Mouse (Mus musculus): Measurements from ENCODE around the gene Zfp61. TPM values are rescaled to one million over a fixed set of nuclear protein-coding genes. Genes with fewer than 3 reads are reported as not detected.

Zfp61 gene
- polyA plus RNA-seq, 1 experiment from 2014 or later, result 33.7 TPM

DNA sequence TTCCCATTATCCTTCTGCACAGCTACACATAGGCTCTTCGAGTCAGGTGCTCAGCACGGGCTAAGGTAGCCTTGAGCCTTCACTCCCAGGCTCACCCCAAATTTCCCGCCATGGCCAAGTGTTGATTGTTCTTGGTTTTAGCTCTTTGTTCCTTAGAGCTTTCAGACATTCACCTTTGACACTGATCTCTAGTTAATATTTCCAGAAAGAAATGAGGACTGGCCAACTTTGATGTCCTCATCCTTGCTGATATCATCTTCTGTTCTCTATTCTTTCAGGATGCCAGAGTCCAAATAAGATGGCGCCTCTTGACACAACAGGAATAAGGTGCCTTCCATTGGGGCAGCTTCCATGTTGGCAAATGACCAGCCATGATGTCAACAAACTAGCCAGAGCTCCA is 26.6 kb downstream of the Zfp61 start:
- ATAC-seq (no peak), DNase-seq (ENCODE audit: low spot score) (no peak)
- Histone ChIP-seq H3K27ac (ENCODE audit: low read depth, low read length) (no peak overlapping the region), H3K4me1 (ENCODE audit: control insufficient read depth, insufficient read depth, low read length) (peaks cover 3% of the 10 kb centered on the region; the same call in 1 of the 2 replicates), H3K36me3 (ENCODE audit: control insufficient read depth, insufficient read depth, low read length) (peaks cover 26% of the 10 kb centered on the region), H3K4me3 (ENCODE audit: low read depth, low read length) (no peak overlapping the region), H3K4me2 (ENCODE audit: low read length) (no peak overlapping the region), H3K27me3 (replicated peaks; ENCODE audit: control insufficient read depth, insufficient read depth, low read length) (no peaks in the 10 kb centered on the region), H3K9ac (ENCODE audit: low read length) (no peak overlapping the region), H3K9me3 (replicated peaks; ENCODE audit: control insufficient read depth, low read length) (no peaks in the 10 kb centered on the region)
- 93% methylated on average over 4 of the region's 4 CpGs for WGBS

DNA sequence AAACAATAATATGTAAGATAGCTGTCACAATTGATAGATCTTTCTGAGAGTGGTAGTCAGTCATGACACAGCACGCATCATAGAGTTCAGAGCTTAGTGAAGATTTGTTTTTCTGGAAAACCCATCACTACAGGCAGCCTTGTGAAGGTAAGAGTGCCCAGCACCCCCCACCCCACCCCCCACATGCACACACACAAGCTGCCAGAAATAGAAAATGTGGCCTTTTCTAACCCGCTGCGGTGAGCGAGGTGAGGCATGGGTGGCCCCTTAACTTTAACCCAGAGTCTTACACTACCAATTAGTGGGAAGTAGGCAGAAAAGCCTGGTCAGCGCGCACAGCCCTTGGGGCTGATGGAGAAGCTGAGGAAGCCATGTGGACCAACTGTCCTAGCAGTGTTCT is 29.8 kb downstream of the Zfp61 start:
- peak overlapping the region; percentile 72 for H3K4me2 ChIP-seq (ENCODE audit: low read length)
- no peak overlapping the region for H3K9ac ChIP-seq (ENCODE audit: low read length)
- no peak overlapping the region for H3K4me3 ChIP-seq (ENCODE audit: low read depth, low read length)
- H3K27me3 ChIP-seq (replicated peaks; ENCODE audit: control insufficient read depth, insufficient read depth, low read length), result no peaks in the 10 kb centered on the region
- WGBS, result 91% methylated on average over 6 of the region's 6 CpGs
- no peak for ATAC-seq
- no peak for DNase-seq (ENCODE audit: low spot score)
- no peaks in the 10 kb centered on the region for H3K9me3 ChIP-seq (replicated peaks; ENCODE audit: control insufficient read depth, low read length)
- H3K36me3 ChIP-seq (ENCODE audit: control insufficient read depth, insufficient read depth, low read length), result peaks cover 22% of the 10 kb centered on the region
- H3K4me1 ChIP-seq (ENCODE audit: control insufficient read depth, insufficient read depth, low read length), result peaks cover 3% of the 10 kb centered on the region; the same call in 1 of the 2 replicates
- H3K27ac ChIP-seq (ENCODE audit: low read depth, low read length), result no peak overlapping the region

DNA sequence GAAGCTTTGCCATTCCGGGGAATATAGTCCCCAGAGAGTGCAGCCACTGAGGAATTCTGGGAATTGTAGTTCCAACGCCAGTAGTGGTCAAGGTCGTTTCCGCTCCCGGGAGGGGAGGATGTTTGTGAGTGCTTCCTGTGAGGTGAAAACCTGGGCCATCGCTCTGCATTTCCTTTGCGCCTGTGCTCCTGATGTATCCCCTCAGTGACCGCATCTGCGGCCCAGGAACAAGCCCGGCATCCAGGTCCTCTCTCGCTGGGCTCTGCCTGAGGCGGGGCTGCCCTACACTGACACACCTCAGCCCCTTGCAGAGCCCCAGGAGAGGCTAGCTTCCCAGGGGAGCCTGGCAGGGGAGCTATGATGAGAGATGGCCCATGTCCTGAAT is 30.8 kb downstream of the Zfp61 start, which contains the start of gene Zfp93:
Gene Zfp93, plus strand, starts transcription at position 133 of the 385 bp plus-strand sequence.
- ATAC-seq, result peak; percentile 96
- H3K36me3 ChIP-seq (ENCODE audit: control insufficient read depth, insufficient read depth, low read length), result peaks cover 19% of the 10 kb centered on the region
- H3K4me3 ChIP-seq (ENCODE audit: low read depth, low read length), result peak within 1 kb of the TSS; percentile 60
- H3K9ac ChIP-seq (ENCODE audit: low read length), result peak within 1 kb of the TSS; percentile 80
- WGBS, result under 1% methylated on average over 12 of the region's 12 CpGs
- no peaks in the 10 kb centered on the region for H3K27me3 ChIP-seq (replicated peaks; ENCODE audit: control insufficient read depth, insufficient read depth, low read length)
- DNase-seq (ENCODE audit: low spot score), result peak; percentile 95
- H3K4me2 ChIP-seq (ENCODE audit: low read length), result peak within 1 kb of the TSS; percentile 72
- H3K9me3 ChIP-seq (replicated peaks; ENCODE audit: control insufficient read depth, low read length), result no peaks in the 10 kb centered on the region
- peaks cover 3% of the 10 kb centered on the region; the same call in 1 of the 2 replicates for H3K4me1 ChIP-seq (ENCODE audit: control insufficient read depth, insufficient read depth, low read length)
- H3K27ac ChIP-seq (ENCODE audit: low read depth, low read length), result no peak within 1 kb of the TSS

DNA sequence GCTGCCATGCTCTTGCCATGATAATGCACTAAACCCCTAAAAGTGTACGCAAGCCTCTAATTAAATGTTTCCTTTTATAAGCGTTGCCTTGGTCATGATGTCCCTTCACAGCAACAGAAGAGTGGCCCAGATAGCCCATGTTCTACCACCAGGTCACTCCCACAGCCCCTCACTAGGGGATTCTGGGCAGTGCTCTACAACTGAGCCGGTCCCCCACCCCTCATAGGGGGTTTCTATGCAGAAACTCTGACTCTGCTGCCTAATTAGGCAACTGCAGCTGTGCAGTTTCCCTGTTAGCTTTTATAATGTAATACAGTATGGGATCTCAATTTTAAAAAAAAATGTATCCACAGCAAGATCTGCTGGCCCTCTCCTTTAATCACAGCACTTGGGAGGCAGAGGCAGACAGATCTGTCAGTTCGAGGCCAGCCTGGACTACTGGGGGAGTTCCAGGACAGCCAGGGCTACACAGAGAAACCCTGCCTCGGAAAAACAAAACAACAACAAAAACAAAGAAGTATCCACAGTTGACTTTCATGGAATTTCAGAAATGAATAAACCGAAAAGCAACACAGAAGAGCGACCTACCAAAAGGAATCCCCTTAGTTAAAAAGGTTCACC is 31.3 kb downstream of the Zfp61 start:
- peak; percentile 10 for DNase-seq (ENCODE audit: low spot score)
- H3K36me3 ChIP-seq (ENCODE audit: control insufficient read depth, insufficient read depth, low read length), result peaks cover 14% of the 10 kb centered on the region
- H3K4me3 ChIP-seq (ENCODE audit: low read depth, low read length), result peak overlapping the region; percentile 60
- peak overlapping the region; percentile 72 for H3K4me2 ChIP-seq (ENCODE audit: low read length)
- H3K4me1 ChIP-seq (ENCODE audit: control insufficient read depth, insufficient read depth, low read length), result peaks cover 3% of the 10 kb centered on the region; the same call in 1 of the 2 replicates
- H3K9me3 ChIP-seq (replicated peaks; ENCODE audit: control insufficient read depth, low read length), result no peaks in the 10 kb centered on the region
- ATAC-seq, result peak; percentile 55
- H3K9ac ChIP-seq (ENCODE audit: low read length), result peak overlapping the region; percentile 80
- H3K27ac ChIP-seq (ENCODE audit: low read depth, low read length), result no peak overlapping the region
- 34% methylated on average over 7 of the region's 7 CpGs for WGBS
- H3K27me3 ChIP-seq (replicated peaks; ENCODE audit: control insufficient read depth, insufficient read depth, low read length), result no peaks in the 10 kb centered on the region

DNA sequence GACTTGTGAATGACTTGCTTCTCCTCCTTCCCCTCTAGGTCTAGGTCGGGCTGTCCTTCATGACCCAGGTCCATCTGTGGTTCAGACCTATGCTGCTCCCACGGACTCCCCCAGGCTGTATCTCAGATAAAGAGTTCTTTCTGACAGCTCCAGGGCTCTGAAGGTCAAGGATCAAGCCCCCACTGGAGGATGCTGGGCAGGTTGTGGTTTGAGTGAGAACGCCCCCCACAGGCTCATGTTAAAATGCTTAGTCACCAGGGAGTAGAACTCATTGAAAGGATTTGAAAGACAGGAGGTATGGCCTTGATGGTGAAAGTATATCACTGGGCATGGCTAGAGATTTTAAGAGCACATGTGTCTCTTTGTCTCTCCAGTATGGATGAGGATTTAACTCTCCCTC is 31.8 kb downstream of the Zfp61 start:
- peaks cover 3% of the 10 kb centered on the region; the same call in 1 of the 2 replicates for H3K4me1 ChIP-seq (ENCODE audit: control insufficient read depth, insufficient read depth, low read length)

DNA sequence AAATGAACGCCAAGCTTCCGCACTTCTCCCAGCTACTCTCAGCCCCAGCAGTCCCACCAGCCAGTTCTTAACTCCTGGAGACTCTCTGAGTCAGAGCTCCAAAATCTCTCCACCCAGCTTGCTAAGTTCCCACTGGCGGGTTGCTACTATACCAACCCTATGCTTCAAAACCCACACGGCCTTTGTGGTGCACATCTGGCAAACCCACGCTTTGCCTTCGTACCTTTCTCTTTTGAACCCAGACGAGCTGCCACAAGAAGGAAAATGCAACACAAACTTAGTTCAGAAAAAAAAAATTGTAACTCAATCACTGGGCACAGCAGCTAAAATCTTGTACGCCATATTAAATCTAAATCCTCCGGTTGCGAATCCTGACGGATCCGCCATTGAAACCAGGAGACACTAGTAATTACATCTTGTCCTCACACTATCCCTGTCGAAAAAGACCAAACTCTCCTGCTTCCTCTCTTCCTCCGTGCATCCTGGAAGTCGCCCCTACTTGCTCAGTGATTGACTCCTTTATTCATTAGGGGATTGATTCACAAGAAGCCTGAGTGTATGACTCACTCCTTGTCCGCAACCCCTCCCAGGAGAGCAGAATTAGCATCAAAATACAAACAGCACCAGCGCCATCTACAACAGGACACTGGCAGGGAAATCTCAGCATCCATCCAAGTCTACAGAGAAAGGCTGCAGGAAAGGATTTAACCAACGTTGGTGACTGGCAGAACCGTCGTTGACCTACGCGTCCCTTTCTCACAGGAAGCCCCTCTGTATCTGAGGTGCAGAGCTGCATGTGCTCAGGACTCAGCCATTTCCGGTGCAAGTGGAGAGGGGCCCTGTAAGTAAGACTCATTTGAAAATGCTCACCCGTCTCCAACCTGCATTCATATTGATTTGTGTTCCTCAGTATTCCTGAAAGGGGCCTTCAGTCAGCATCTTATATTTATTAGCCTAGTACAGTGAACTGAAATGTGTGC is 32.6 kb downstream of the Zfp61 start:
- no peak for ATAC-seq
- peaks cover 1% of the 10 kb centered on the region; the same call in 1 of the 2 replicates for H3K36me3 ChIP-seq (ENCODE audit: control insufficient read depth, insufficient read depth, low read length)
- no peak overlapping the region for H3K27ac ChIP-seq (ENCODE audit: low read depth, low read length)
- H3K27me3 ChIP-seq (replicated peaks; ENCODE audit: control insufficient read depth, insufficient read depth, low read length), result no peaks in the 10 kb centered on the region
- H3K4me2 ChIP-seq (ENCODE audit: low read length), result no peak overlapping the region
- H3K4me3 ChIP-seq (ENCODE audit: low read depth, low read length), result no peak overlapping the region
- H3K9me3 ChIP-seq (replicated peaks; ENCODE audit: control insufficient read depth, low read length), result no peaks in the 10 kb centered on the region
- WGBS, result 63% methylated on average over 24 of the region's 24 CpGs
- H3K9ac ChIP-seq (ENCODE audit: low read length), result no peak overlapping the region
- peaks cover 3% of the 10 kb centered on the region; the same call in 1 of the 2 replicates for H3K4me1 ChIP-seq (ENCODE audit: control insufficient read depth, insufficient read depth, low read length)
- peak; percentile 3 for DNase-seq (ENCODE audit: low spot score)

More for the DNA sequence above, 31.8 kb downstream of the Zfp61 start:
- 83% methylated on average over 3 of the region's 3 CpGs for WGBS
- H3K4me3 ChIP-seq (ENCODE audit: low read depth, low read length), result peak overlapping the region; percentile 60; the same call in 1 of the 2 replicates
- DNase-seq (ENCODE audit: low spot score), result no peak
- no peaks in the 10 kb centered on the region for H3K27me3 ChIP-seq (replicated peaks; ENCODE audit: control insufficient read depth, insufficient read depth, low read length)
- H3K4me2 ChIP-seq (ENCODE audit: low read length), result no peak overlapping the region
- no peak overlapping the region for H3K27ac ChIP-seq (ENCODE audit: low read depth, low read length)
- 0 out of 2 replicates have a peak, but pooled peaks have one; percentile 1 for ATAC-seq
- peak overlapping the region; percentile 80; the same call in 1 of the 2 replicates for H3K9ac ChIP-seq (ENCODE audit: low read length)
- peaks cover 9% of the 10 kb centered on the region for H3K36me3 ChIP-seq (ENCODE audit: control insufficient read depth, insufficient read depth, low read length)
- H3K9me3 ChIP-seq (replicated peaks; ENCODE audit: control insufficient read depth, low read length), result no peaks in the 10 kb centered on the region

DNA sequence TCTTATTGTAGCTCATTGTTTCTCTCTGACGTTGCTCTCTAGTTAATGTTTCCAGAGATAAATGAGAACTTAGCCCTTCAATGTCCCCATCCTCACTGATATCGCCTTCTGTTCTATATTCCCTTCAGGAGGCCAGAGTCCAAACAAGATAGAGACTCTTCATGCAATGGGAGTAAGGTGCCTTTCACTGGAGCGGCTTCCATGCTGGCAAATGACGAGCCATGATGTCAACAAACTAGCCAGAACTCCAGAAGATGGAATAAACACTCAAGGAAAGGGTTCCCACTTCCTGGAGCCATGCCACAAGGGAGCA is 41.1 kb downstream of the Zfp61 start:
- no peak overlapping the region for H3K9ac ChIP-seq (ENCODE audit: low read length)
- no peak overlapping the region for H3K4me2 ChIP-seq (ENCODE audit: low read length)
- DNase-seq (ENCODE audit: low spot score) (no peak), ATAC-seq (no peak)
- H3K27me3 ChIP-seq (replicated peaks; ENCODE audit: control insufficient read depth, insufficient read depth, low read length), result no peaks in the 10 kb centered on the region
- H3K9me3 ChIP-seq (replicated peaks; ENCODE audit: control insufficient read depth, low read length), result no peaks in the 10 kb centered on the region
- H3K36me3 ChIP-seq (ENCODE audit: control insufficient read depth, insufficient read depth, low read length), result peaks cover 22% of the 10 kb centered on the region
- no peak overlapping the region for H3K27ac ChIP-seq (ENCODE audit: low read depth, low read length)
- H3K4me3 ChIP-seq (ENCODE audit: low read depth, low read length), result no peak overlapping the region
- 90% methylated on average over 4 of the region's 4 CpGs for WGBS
- H3K4me1 ChIP-seq (ENCODE audit: control insufficient read depth, insufficient read depth, low read length), result 0 out of 2 replicates have a peak, but pooled peaks cover 3% of the 10 kb centered on the region

DNA sequence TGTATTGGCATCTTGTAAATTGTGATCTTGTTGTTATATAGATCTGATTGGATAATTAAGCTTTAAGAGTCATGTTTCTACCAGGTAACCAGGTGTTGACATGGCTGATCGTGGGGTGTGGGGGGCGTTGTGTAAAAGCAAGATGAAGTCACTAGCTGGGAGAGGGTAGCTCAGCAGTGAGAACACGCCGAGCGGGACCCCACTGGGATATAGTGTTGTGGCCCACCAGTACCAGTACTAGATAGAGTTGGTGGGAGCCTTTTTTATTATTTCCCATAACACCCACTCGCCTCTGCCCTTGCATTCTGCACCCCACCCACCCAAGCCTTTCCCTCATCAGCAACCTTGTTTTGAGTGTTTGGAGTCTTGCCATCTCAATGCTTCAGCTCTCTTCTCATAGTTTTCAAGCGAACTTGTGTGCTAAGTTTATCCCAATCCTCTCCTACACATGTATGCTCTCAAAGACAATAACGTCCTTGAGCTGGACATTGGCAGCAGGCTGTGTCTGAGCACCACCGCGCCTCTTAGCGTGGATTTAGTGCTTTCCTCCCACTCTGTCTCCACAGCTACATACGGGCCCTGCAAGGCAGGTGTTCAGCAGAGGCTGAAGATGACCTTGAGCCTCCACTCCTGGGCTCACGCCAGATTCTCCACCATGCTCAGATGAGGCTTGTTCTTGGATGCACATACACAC is 41.6 kb downstream of the Zfp61 start:
- Histone ChIP-seq H3K27me3 (replicated peaks; ENCODE audit: control insufficient read depth, insufficient read depth, low read length) (no peaks in the 10 kb centered on the region), H3K4me3 (ENCODE audit: low read depth, low read length) (no peak overlapping the region), H3K4me2 (ENCODE audit: low read length) (no peak overlapping the region), H3K9me3 (replicated peaks; ENCODE audit: control insufficient read depth, low read length) (no peaks in the 10 kb centered on the region), H3K36me3 (ENCODE audit: control insufficient read depth, insufficient read depth, low read length) (peaks cover 22% of the 10 kb centered on the region), H3K4me1 (ENCODE audit: control insufficient read depth, insufficient read depth, low read length) (0 out of 2 replicates have a peak, but pooled peaks cover 4% of the 10 kb centered on the region), H3K9ac (ENCODE audit: low read length) (no peak overlapping the region), H3K27ac (ENCODE audit: low read depth, low read length) (no peak overlapping the region)
- ATAC-seq (no peak), DNase-seq (ENCODE audit: low spot score) (no peak)
- 89% methylated on average over 13 of the region's 13 CpGs for WGBS

Measured in forebrain, embryonic 14.5 days (tissue).